Mouse (Mus musculus) T-helper 1 cell (primary cell): ENCODE measurements around the gene Ubl5.
"Not testable (repeated sequence)": the region's sequence is repeated elsewhere in the genome, so short reads cannot be mapped to it uniquely, and the experiment has no call there.

Experiments
- in situ Hi-C: fragments of 300-600 bp; cut with MboI, MseI; formaldehyde crosslinking; loops from one replicate; pipeline ENCODE4 v1.15.1; 2025; ENCODE audit warnings: high pct_unique_total_duplicates

Gene Ubl5

DNA sequence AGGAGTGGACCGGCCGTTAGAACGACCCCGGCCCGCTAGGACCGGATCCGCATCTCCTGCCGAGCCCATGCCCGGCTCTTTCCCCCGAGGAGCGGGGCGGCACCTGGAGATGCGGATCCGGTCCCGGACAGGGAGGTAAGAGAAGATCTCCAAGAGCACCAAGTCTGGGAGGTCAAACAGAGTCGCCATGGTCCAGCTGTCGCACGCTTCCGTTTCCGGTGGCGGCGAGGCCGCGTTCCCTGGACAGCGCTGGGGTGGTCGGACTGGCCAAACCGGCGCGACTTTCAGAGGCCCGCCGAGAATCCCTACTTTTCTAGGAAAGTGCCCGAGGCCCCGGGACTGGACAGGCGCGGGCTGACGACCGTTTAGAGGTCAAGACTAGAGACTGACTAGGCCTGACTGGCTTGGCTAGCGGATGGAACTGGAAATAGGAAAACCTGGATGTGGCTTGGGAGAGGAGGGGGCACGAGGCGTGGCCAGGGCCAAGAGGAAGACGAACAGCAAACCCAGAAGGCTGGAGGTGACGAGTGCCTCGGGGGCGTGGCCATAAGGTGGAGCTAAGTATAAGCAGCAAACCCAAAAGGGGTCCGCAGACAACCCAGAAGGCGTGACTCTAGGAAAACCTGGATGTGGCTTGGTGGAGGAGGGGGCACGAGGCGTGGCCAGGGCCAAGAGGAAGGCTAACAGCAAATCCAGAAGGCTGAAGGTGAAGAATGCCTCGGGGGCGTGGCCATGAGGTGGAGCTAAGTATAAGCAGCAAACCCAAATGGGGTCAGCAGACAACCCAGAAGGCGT, at the start of gene Ubl5:
Ubl5 (plus strand) TSS at position 778 of the 795 bp plus-strand sequence.
- in situ Hi-C loops: no loop called here

DNA sequence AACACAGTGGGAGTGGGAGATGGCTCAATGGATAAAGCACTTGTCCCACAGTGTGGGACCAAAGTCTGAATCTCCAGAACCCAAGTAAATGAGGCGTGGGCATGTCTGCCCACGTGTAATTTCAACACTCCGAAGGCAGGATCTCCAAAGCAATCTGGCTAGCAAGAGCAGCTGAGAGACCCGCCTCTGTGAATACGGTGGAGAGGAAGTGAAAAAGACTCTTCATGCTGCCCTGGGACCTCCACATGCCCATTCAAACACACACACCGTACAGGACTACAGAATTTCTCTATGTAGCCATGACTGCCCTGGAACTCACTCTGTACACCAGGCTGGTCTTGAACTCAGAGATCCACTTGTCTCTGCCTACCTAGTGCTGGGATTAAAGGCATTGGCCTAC, 41.4 kb upstream of the Ubl5 start:
- in situ Hi-C loops: no loop called here

DNA sequence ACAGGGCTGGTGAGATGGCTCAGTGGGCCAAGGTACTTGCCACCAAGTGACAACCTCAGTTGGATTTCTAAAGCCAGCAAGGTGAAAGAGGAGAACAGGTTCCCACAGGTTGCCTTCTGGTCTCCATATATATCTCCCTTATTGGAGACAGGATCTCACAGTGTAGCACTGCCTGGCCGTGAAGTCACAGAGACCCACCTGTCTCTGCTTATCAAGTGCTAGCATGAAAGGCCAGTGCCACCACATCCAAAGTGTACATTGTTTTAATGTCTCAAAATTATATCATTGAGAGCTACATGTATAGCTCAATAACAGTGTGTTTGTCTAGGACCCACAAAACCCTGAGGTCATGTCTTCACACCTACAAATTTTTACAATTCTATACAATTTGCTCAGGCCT, 36.4 kb upstream of the Ubl5 start:
- in situ Hi-C loops: no loop called here

DNA sequence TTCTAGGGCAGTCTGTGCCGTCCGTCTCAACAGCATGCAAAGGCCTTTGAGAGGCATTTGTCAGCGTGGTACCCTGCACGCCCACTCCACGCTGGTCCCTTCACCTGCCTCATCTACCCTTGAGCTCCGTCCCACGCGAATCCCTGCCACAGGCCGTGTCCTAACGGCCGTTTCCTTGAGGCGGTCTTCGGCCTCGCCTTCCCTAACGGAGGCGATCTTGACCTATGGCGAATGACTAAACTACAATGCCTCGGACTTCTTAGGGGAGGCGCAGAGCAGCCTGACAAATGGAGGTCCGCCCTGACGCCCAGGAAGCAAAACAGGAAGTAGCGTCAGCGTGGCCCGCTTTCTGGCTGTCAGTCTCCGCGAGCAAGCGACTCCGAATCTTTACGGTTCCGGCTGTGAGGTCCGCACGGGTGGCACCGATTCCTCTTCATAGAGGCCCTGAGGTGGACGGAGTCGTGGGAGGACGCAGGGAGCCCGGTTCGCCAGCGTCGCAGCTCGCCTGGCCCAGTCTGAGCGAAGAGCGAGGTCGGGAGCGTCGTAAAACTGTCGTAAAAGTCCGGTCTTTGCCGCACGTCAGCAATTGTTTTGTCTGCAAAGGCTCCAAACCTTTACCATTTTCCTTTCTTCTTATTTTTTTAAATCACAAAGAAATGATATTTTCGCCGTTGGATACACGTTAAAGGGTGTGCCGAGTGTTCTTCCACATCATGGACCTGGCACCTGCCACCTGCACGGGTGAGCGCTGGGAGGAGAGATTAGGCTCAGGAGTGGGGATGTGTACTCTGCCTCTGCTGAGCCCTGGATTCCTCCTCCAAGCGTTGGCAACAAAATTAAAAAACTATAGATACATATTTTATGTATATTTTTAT, 35.3 kb upstream of the Ubl5 start:
- in situ Hi-C loops: no loop called here

DNA sequence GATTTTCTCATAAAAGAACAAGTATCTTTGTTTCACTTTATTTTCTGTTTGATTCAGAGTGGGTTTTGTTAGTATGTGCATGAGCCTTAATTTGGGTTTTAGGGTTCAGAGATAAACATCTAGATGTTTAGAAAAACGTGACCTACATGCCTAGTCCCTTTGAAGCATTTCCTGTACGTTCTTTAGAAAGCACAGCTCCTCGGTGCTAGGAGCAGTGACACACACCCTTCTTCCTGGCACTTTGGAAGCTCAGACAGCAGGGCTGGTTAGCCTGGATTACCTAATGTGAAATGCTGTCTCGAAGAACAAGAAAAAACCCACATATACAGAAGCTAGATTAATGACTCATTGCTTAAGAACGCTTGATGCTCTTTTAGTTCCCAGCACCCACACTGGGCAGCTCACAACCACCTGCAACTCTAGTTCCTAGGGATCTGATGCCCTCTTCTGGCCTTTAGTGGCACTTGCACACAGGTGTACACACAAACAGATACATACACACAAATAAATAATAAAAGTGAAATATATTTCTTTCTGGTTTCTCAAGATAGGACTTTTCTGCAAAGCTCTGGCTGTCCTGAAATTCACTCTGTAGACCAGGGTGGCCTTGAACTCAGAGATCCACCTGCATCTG, 32.7 kb upstream of the Ubl5 start:
- in situ Hi-C loops: no loop called here

DNA sequence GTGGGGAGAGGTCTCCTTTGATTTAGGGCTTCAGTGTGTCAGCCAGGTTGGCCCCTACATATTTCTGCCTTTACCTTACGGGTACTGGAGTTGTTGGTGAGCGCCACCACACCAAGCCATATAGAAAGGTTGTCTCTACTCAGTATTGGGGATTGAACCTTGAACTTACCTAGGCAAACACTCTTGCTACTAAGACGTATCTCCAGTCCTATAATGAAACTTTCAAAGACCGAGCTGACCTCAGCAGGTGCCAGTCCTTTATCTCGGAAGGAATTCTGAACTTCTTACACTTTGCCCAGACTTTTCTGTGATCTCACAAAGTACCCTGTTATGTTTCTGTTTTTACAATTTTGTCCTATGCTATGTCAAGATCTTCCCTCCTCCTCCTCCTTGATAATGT, 30.7 kb upstream of the Ubl5 start:
- in situ Hi-C loops: no loop called here

DNA sequence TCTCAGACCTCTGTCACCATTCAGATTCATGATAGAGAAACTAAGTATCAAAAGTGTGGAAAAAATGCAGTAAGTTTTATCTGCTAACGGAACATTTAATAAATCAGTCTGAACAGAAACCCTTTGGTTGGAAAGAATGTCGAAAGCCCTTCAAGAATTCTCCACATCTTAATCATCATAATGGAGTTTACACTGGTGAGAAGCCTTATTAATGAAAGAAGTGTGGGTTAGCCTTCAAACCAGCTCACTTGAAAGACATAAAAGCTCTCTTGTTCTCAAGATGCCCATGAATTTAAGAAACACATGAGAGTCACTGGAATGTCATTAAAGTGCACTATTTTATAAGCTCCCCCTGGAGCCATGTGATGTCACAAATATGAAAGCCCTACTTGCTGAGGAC, 26.0 kb upstream of the Ubl5 start:
- in situ Hi-C loops: no loop called here

DNA sequence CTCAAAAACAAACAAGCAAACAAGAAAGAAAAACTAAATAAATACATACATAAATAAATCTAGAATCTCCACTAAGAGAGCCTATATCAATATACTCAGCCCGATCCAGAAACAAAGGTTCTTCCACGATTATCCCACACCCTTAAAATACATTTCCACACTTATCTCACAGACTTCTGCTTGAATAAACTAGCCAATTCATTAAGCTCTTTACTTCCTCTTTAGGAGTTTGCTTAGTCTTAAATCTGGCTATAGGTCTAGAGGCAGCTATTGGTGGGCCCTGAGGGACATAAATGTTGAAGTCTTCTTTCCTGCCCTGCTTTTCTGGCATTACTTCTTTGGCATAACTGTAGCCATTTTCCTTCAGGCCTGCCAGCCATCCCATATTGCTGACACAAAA, 11.3 kb upstream of the Ubl5 start:
- in situ Hi-C loops: no loop called here

DNA sequence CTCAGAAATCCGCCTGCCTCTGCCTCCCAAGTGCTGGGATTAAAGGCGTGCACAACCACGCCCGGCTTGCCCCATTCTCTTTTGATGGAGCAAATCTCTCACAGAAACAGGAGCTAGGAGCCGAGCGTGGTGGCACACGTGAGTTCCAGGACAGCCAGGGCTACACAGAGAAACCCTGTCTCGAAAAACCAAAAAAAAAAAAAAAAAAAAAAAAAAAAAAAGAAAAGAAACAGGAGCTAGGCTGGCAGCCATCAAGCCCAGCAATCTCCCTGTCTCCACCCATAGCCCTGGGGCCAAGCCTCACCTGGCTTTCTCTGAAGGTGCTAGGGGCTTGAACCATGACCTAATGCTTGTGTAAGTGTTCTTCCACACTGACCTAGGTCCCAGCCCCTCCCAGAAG, 7.0 kb upstream of the Ubl5 start:
- in situ Hi-C loops: not testable (repeated sequence)

DNA sequence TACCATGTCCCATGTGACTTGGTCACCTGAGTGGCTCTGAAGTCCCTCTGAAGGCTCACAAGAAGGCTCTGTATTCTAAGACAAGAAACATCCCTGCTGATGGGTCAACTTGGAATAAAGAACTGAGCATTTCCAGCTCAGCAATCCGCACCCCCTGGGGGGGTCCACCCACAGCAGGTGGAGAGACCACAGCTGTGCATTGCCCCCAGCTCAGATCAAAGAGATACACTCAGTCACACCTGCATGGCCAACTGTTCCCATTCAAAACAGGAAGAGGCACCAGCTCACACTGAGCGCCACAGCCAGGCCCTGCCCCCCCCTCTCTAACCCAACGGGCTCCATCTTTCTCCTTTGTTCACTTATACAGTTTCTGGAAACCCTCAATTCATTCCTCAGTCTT, 6.4 kb upstream of the Ubl5 start:
- in situ Hi-C loops: no loop called here

DNA sequence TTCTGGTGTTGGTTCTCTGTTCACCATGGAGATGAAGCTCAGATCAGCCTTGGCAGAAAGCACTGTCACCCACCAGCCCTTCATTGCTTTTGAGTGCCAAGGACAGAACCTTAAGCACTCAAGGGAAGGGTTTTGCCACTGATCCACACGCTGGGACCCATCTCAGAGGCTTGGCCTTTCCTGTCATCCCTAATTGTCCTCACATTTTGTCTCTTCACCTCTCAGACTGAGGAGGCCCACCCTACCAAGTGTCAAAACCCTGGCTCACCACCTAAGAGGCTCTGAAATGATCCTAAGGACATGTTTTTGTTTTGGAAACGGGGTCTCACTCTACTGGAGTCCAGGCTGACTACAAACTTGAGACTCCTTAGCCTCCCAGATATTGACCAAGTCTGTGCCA, 5.9 kb upstream of the Ubl5 start:
- in situ Hi-C loops: no loop called here

DNA sequence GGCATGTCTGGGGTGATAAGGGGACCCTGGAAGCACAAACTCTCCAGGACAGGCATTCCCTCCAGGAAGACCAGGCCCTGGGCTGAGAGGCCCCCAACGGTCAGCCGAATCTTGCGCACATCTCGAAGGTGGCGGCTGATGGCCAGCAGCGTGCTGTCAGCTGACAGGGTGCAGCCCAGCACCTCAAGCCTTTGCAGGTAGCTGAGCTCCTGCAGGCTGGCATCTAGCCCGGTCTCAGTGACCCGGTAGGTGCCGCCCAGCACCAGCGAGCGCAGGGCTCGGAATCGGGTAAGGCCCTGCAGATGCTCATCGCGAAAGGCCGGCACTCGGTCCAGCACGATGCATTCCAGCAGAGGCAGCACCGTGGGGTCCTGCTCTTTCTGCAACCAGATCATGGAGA, 4.1 kb upstream of the Ubl5 start:
- in situ Hi-C loops: no loop called here

DNA sequence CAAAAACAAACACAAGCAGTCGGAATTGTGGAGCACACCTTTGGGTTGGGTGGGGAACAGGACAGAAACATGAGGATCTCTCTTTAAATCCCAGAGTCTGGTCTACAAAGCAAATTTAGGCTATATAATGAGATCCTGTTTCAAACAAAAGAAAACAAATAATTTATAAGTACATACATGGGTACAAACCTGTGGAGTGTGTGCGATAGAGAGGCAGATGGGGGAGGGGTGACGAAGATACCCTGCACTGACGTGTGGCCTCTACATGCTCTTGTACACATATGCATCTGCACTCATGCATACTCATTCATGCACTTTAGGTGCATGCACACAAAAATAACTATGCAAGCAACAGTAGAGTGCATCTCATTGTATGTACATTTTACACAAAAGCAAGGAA, 3.2 kb upstream of the Ubl5 start:
- in situ Hi-C loops: no loop called here

DNA sequence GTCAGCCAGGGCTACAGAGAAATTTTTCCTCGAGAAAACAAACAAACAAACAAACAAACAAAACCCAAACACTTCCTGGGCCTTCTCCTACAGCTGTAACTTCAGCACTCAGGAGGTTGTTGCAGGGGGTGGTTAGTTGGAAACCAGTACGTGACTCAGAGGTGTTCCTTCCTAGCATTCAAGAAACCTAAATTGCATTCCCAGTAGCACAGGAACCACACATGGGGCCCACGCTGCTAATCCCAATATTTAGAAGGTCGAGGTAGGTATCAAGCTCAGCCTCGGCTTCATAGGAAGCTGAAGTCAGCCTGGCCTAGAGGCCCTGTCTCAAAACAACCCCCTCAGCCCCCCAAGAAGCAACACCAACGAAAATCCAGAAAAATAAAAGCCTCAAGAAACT, 1.2 kb upstream of the Ubl5 start:
- in situ Hi-C loops: no loop called here

DNA sequence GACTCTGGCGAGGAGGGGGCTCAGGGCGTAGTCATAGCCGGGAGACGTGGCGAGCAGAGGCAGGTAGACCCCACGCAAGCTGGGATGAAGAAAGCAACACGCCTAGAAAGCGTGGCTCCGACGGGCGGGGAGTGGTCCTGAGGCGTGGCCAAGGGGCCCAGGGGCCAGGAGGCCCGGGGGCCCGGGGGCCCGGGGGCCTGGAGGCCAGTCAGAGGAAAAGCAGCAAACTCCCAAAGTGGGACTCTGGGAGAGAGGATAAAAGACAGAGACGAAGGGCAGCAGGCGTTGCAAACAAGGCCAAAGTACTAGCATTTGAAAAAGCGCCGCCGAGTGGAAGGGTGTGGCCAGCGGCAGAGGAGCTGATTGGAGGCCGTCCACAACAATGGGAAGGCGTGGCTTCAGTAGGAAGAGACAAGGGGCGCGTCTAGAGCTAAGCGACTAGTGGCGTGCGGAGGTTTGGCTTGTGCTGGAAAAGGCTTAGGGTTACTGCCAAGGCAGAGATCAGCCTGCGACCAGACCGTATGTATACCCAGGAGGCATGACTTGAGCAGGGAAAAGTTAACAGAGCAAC, 303 bp downstream of the Ubl5 start:
- in situ Hi-C loops: no loop called here

DNA sequence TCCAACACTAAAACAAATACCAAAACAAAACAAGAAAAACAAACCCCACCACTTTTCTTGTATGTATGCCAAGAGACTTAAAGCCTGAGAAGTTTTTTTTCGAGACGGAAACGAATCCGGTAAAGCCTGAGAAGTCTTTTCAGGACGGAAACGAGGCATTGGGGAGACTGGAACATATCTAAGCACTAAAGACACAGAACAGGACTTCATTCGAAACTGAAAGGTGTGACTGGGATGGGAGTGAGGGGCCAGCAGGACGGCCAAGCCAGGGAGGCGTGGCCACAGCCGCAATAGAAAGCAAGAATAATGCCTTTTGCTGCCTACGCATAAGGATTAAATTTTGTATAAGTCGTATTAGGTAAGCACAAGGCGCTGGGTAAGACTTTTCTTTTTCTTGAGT, 1.1 kb downstream of the Ubl5 start:
- in situ Hi-C loops: no loop called here

DNA sequence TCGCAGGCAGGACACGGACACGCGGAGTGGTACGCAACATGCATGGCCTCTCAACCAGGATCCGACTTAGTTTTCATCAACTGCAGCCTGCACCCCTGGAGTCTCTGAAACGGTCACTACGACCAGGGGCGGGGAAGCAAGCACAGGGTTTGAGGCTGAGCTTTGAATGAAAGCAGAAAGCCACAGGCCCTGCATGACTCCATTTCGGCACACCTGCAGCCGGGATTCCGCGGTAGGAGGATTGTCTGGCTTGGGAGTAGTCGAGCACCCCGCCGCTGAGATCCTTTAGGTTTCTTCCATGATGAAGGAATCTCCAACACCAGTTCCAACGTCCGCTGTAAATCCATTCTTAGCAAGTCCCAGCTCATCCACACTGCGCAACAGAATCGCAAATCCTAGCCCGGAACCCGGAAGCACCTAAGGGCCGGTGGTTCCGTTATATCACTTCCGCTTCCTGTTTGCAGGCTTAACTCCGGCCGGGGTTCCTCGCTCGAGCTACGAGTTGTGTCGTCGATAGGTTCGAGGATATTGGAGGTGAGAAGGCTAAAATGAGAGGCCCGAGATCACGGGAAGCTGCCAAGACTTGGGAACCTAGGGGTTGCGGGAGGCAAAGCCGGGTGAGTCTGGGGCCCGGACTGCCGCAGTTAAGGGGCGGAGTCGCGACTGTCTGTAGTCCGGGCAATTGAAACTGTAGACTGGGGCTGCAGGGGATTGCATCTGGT, 1.8 kb downstream of the Ubl5 start, which contains the start of gene Fbxl12:
Fbxl12 (minus strand) TSS at position 408 of the 722 bp plus-strand sequence.
- in situ Hi-C loops: no loop called here

DNA sequence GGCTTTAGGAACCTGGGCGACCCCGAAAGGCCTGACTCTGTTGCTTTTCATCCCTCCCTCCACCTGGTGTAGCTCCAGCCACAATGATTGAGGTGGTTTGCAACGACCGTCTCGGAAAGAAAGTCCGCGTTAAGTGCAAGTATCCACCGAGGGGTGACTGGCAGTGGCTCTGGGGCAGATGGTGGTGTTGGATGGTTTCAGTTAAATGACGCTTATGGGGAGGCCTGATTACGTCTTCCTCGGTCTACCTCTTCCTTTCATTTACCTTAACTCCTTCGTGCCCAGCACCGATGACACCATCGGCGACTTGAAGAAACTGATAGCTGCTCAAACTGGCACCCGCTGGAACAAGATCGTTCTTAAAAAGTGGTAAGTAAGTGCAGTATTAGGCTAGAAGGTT, 2.4 kb downstream of the Ubl5 start:
- in situ Hi-C loops: no loop called here

DNA sequence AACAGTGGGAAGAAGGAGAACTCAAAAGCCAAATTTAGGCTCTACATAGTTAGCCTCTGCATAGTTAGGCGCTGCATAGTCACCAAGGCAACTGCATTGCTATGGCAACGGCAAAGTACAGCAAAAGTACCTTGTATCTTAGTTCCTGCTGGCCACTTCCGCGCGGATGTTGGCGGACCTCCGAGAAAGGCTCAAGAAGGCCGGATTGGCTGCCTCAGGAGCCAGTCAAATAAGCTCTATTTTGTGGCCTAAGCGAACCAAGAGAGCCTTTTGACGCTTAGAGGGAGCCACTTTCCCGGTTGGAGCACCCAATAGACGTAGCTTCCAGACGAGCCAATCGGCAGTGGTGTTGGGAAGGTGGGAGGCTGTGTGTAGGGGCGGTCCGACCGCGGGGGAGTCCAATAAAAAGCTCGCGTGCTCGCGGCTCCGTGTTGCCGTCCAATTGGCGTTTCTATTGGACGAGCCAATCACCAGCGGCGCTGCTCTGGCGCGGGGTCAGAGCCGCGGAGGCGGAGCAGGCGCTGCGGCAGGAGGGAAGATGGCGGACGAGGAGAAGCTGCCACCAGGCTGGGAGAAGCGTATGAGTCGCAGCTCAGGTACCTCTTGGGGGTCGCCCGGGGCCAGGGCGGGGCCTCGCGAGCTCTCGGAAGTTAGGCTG, 9.1 kb downstream of the Ubl5 start, which contains the start of gene Pin1:
Pin1 (plus strand) TSS at position 494 of the 658 bp plus-strand sequence.
- in situ Hi-C loops: no loop called here

DNA sequence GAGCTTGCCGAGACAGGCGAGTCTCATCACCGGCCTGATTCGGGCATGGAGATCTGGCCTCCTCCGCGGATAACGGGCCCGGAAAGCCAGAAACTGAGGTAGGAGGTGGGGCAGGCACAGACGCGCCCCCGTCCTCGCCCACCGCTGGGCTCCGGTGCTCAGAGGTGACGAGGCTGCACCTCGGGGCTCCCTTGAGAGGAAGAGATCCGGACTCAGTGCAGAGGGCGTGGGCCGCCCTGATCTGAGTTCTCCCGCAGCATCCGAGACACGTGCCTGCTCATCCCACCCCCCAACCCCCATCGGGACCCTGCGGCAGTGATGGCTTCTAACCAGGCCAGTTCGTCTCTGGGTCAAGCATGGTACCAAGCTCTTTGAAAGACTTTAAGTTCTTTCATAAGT, 9.6 kb downstream of the Ubl5 start:
- in situ Hi-C loops: no loop called here

DNA sequence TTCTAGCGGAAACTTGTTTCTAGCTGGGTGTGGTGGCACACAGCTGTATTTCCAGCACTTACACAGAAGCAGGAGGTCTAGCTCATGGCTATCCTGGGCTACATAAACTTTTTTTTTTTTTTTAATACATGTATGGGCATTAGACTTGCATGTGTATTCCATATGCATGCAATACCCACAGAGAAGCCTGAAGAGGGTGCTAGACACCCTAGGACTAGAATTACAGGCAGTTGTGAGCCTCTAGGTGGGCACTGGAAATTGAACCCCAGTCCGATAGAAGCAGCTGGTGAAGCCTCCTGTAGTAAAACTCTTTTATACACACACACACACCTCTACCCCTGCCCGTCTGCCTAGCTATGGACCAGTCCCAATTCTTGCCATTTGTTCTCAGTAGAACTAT, 11.2 kb downstream of the Ubl5 start:
- in situ Hi-C loops: no loop called here
